ENCODE assay signal across 8 mouse cellular contexts in the genomic region with DNA sequence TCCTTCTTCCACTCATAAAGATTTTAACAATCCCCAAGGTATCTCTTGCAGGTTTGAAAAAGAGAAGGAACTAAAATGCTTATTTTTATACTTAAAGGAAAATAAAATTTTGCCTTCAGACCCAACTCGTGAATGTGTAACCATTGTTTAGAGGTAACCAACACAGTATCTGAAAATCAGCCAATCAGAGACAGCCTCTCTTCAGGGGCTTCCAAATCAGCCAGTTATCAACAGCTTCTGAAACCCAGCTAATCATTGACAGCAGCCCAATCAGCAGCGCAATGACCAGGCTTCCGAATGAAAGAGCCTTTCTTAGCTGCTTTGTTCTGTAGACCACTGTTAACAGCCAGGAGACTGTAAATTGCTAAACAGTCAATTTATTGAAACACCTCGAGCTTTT.
DNase-seq lines count a peak whose midpoint lies in the region; ATAC-seq and TF ChIP-seq lines count a peak whose summit lies in the region.

No protein-coding gene starts in this region.

- H3K27ac ChIP-seq in cortical plate, adult 2 months (ENCODE audit: insufficient read depth, low read length) = 0 out of 2 replicates have a peak overlapping the region, but pooled peaks have one; percentile 61
- H3K27ac ChIP-seq in kidney, embryonic 15.5 days = peak overlapping the region; percentile 45; the same call in 1 of the 2 replicates
- H3K27ac ChIP-seq in limb, embryonic 13.5 days = peak overlapping the region; percentile 61; the same call in 1 of the 2 replicates
- H3K27ac ChIP-seq in midbrain, embryonic 16.5 days (ENCODE audit: low read length) = peak overlapping the region; percentile 99

- peak; percentile 80; the same call in 1 of the 2 replicates for ATAC-seq in kidney, embryonic 15.5 days (replicated peaks; ENCODE audit: low FRiP score)
- ATAC-seq in limb, embryonic 13.5 days (ENCODE audit: low FRiP score, low read depth) = peak; percentile 45; the same call in 1 of the 2 replicates
- peak; percentile 84 for ATAC-seq in midbrain, embryonic 16.5 days

- WGBS in kidney, embryonic 15.5 days = 4% methylated on average over 4 of the region's 4 CpGs
- WGBS in limb, embryonic 13.5 days = 3% methylated on average over 4 of the region's 4 CpGs
- WGBS in midbrain, embryonic 16.5 days = 2% methylated on average over 4 of the region's 4 CpGs

- H3K4me3 ChIP-seq in cortical plate, adult 2 months (ENCODE audit: insufficient read depth, low read length) = peak overlapping the region; percentile 73; the same call in 1 of the 2 replicates
- H3K4me3 ChIP-seq in kidney, embryonic 15.5 days (replicated peaks) = peak overlapping the region; percentile 98
- H3K4me3 ChIP-seq in limb, embryonic 13.5 days = peak overlapping the region; percentile 94; the same call in 1 of the 2 replicates
- peak overlapping the region; percentile 96 for H3K4me3 ChIP-seq in midbrain, embryonic 16.5 days (ENCODE audit: low read depth, low read length)

- no peak overlapping the region for H3K9ac ChIP-seq in kidney, embryonic 15.5 days
- H3K9ac ChIP-seq in limb, embryonic 13.5 days = no peak overlapping the region
- peak overlapping the region; percentile 54; the same call in 1 of the 2 replicates for H3K9ac ChIP-seq in midbrain, embryonic 16.5 days (ENCODE audit: low read depth, low read length)

- H3K36me3 ChIP-seq in kidney, embryonic 15.5 days = 0 out of 2 replicates have a peak, but pooled peaks cover 3% of the 10 kb centered on the region
- 0 out of 2 replicates have a peak, but pooled peaks cover 2% of the 10 kb centered on the region for H3K36me3 ChIP-seq in limb, embryonic 13.5 days
- H3K36me3 ChIP-seq in midbrain, embryonic 16.5 days (ENCODE audit: control insufficient read depth, insufficient read depth, low read length) = no peaks in the 10 kb centered on the region

- H3K9me3 ChIP-seq in kidney, embryonic 15.5 days (replicated peaks) = no peaks in the 10 kb centered on the region
- H3K9me3 ChIP-seq in limb, embryonic 13.5 days = no peaks in the 10 kb centered on the region
- H3K9me3 ChIP-seq in midbrain, embryonic 16.5 days (replicated peaks; ENCODE audit: control insufficient read depth, low read length, poor library complexity, severe bottlenecking) = no peaks in the 10 kb centered on the region

- peak overlapping the region; percentile 77 for H3K4me2 ChIP-seq in kidney, embryonic 15.5 days
- H3K4me2 ChIP-seq in limb, embryonic 13.5 days (replicated peaks) = peak overlapping the region; percentile 90
- peak overlapping the region; percentile 76 for H3K4me2 ChIP-seq in midbrain, embryonic 16.5 days (ENCODE audit: low read length)

- no peak for TF ChIP-seq CTCF in brain, embryonic 14.5 days (IDR thresholded peaks at IDR 0.05; ENCODE audit: borderline replicate concordance, extremely low read depth, insufficient read depth, insufficient read length)
- TF ChIP-seq CTCF in cortical plate, adult 2 months (IDR thresholded peaks at IDR 0.05; ENCODE audit: extremely low read depth, insufficient read depth, low read length) = no peak

- H3K4me1 ChIP-seq in cortical plate, adult 2 months (ENCODE audit: control insufficient read depth, insufficient read depth, low read length) = peaks cover 2% of the 10 kb centered on the region
- peaks cover 21% of the 10 kb centered on the region for H3K4me1 ChIP-seq in kidney, embryonic 15.5 days
- H3K4me1 ChIP-seq in limb, embryonic 13.5 days = peaks cover 27% of the 10 kb centered on the region
- H3K4me1 ChIP-seq in midbrain, embryonic 16.5 days (ENCODE audit: control insufficient read depth, insufficient read depth, low read length) = peaks cover 18% of the 10 kb centered on the region

- no peak for TF ChIP-seq POLR2A in brain, embryonic 14.5 days (IDR thresholded peaks at IDR 0.05; ENCODE audit: borderline replicate concordance, extremely low read depth, insufficient read depth, insufficient read length, poor library complexity, severe bottlenecking)
- no peak for TF ChIP-seq POLR2A in cortical plate, adult 2 months (IDR thresholded peaks at IDR 0.05; ENCODE audit: extremely low read depth, insufficient read depth, low read length)

- peaks cover 3% of the 10 kb centered on the region; the same call in 1 of the 2 replicates for H3K27me3 ChIP-seq in kidney, embryonic 15.5 days
- no peaks in the 10 kb centered on the region for H3K27me3 ChIP-seq in limb, embryonic 13.5 days
- no peaks in the 10 kb centered on the region for H3K27me3 ChIP-seq in midbrain, embryonic 16.5 days (ENCODE audit: control insufficient read depth, insufficient read depth, low read depth, low read length)

- peak; percentile 98 for DNase-seq in brain, embryonic 14.5 days (ENCODE audit: low read depth)
- peak; percentile 48 to 64 for DNase-seq in heart, adult 9 months (ENCODE audit: low spot score in 2 of 2)
- DNase-seq in testis, postnatal 14 days (ENCODE audit: low spot score) = peak; percentile 42
- DNase-seq in thymus, postnatal 10 days (ENCODE audit: low spot score in 2 of 2) = no peak

Comparison
In these comparisons a context has a peak if more than half of its experiments do, and no peak if none do; other contexts are left out.
1. DNase-seq: peak in brain, embryonic 14.5 days (single experiment), heart, adult 9 months (2 of 2) and testis, postnatal 14 days (single experiment); none in thymus, postnatal 10 days (0 of 2).
2. H3K27ac ChIP-seq: peak in every context shown above with its lines; median percentile 99 in midbrain, embryonic 16.5 days; 61 in cortical plate, adult 2 months; 61 in limb, embryonic 13.5 days; 45 in kidney, embryonic 15.5 days.
3. Peak in every context shown above with its lines, with median percentiles within 50 percentile points of each other: H3K4me3 ChIP-seq, ATAC-seq and H3K4me2 ChIP-seq.